Mouse (Mus musculus): ENCODE measurements around the gene Ccdc102a. TPM values are rescaled to one million over a fixed set of nuclear protein-coding genes. Genes with fewer than 3 reads are reported as not detected.
"Not testable (repeated sequence)": the region's sequence is repeated elsewhere in the genome, so short reads cannot be mapped to it uniquely, and the experiment has no call there.

The Ccdc102a gene
- polyA plus RNA-seq, 2 experiments: 52.9 to 60.7 TPM

DNA sequence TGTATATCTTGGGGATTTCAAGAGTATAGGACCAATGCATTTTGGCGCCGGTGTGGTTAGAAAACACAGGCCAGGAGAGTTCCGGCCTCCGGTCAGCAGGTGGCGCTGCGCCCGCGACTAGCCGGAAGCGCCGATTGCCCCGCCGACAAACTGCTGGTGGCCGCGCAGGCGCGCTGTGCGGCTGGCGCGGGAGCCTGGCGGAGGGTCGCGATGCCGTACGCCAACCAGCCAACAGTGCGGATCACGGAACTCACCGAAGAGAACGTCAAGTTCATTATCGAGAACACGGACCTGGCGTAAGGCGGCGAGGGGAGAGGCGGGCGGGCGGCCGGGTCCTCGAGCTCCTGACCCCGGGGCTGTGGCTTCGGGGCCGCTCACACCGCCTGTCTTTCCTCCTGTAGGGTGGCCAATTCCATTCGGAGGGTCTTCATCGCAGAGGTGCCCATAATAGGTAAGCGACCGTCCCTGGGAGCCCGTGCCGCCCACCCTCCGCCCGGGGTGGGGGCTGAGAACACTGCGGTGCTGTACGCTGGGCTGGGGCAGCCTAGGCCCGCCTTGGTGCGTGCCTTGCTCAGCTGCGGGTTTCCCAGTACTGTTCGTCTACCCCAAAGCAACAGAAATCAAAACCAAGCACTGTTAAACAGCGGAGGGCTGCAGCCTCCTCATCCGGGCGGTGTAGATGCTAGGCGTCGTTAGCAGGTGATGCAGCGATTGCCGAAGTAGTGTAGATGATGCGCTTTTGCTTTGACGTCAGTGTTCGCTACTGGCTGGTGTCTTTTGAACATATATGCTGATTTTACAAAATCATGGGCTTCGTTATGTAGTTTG, 60.3 kb downstream of the Ccdc102a start, which contains the start of gene Polr2c:
TSS of gene Polr2c (plus strand) at position 105 of the 828 bp plus-strand sequence.
- peak within 1 kb of the TSS; percentile 52; the same call in 1 of the 2 replicates for H3K27ac ChIP-seq (replicated peaks; ENCODE audit: low read depth, low read length)
- peak within 1 kb of the TSS; percentile 77 for H3K4me2 ChIP-seq (replicated peaks; ENCODE audit: low read depth, low read length, severe bottlenecking)
- WGBS: under 1% methylated on average over 68 of the region's 68 CpGs
- DNase-seq (ENCODE audit: low spot score) (peak; percentile 90), ATAC-seq (ENCODE audit: low FRiP score, low read depth) (peak; percentile 85)
- no peaks in the 10 kb centered on the region for H3K27me3 ChIP-seq (ENCODE audit: control insufficient read depth, insufficient read depth, low read length)
- peaks cover 48% of the 10 kb centered on the region for H3K36me3 ChIP-seq (ENCODE audit: control insufficient read depth, insufficient read depth, low read length)
- H3K4me1 ChIP-seq (ENCODE audit: control insufficient read depth, insufficient read depth, low read length): peaks cover 4% of the 10 kb centered on the region; the same call in 1 of the 2 replicates
- peak within 1 kb of the TSS; percentile 91 for H3K4me3 ChIP-seq (replicated peaks; ENCODE audit: low read length)
- TF ChIP-seq POLR2A (IDR thresholded peaks at IDR 0.05; ENCODE audit: borderline replicate concordance, extremely low read depth, insufficient read depth, insufficient read length): peak; percentile 78; the same call in 1 of the 2 replicates
- no peaks in the 10 kb centered on the region for H3K9me3 ChIP-seq (ENCODE audit: control insufficient read depth, low read length)
- H3K9ac ChIP-seq (ENCODE audit: low read depth, low read length, severe bottlenecking): peak within 1 kb of the TSS; percentile 91

DNA sequence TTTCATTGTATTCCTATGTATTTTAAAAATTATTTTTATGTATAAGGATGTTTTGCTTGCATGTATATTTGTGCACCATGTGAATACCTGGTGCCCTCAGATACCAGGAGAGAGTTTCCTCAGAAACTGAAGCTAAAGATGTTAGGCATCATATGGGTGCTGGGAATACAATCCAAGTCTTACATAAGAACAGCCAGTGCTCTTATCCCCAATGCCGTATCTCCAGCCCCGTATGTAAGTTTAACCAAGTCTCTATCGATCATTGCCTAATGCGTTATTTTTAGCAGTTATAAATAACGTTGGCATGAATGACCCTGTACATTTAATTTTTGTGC, 60.9 kb downstream of the Ccdc102a start:
- H3K27ac ChIP-seq (replicated peaks; ENCODE audit: low read depth, low read length): no peak overlapping the region
- no peak for DNase-seq (ENCODE audit: low spot score)
- H3K27me3 ChIP-seq (ENCODE audit: control insufficient read depth, insufficient read depth, low read length): no peaks in the 10 kb centered on the region
- ATAC-seq (ENCODE audit: low FRiP score, low read depth): 0 out of 2 replicates have a peak, but pooled peaks have one; percentile 4
- H3K9me3 ChIP-seq (ENCODE audit: control insufficient read depth, low read length): no peaks in the 10 kb centered on the region
- H3K4me2 ChIP-seq (replicated peaks; ENCODE audit: low read depth, low read length, severe bottlenecking): no peak overlapping the region
- peaks cover 4% of the 10 kb centered on the region; the same call in 1 of the 2 replicates for H3K4me1 ChIP-seq (ENCODE audit: control insufficient read depth, insufficient read depth, low read length)
- peaks cover 49% of the 10 kb centered on the region for H3K36me3 ChIP-seq (ENCODE audit: control insufficient read depth, insufficient read depth, low read length)
- peak overlapping the region; percentile 91 for H3K4me3 ChIP-seq (replicated peaks; ENCODE audit: low read length)
- no peak for TF ChIP-seq POLR2A (IDR thresholded peaks at IDR 0.05; ENCODE audit: borderline replicate concordance, extremely low read depth, insufficient read depth, insufficient read length)
- WGBS: 33% methylated on average over 5 of the region's 5 CpGs
- peak overlapping the region; percentile 91; the same call in 1 of the 2 replicates for H3K9ac ChIP-seq (ENCODE audit: low read depth, low read length, severe bottlenecking)

DNA sequence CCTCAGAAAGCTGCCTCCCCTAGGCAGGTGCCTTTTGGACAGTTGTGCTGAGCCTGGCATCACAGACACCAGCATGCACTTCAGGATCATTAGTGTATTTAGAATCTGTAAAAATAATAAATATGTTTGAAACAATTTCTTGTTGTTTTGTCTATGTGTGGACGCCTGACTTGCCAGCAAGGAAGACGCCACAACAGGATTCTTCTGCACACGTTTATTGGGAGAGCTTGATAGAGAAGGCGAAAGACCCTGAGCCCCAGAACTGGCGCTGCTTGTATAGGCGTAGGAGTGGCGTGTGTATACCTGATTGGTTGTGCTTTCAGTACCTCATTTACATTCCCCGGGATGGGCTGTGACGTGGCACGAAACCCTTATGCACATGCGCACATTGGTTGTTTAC, 63.1 kb downstream of the Ccdc102a start:
- not testable (repeated sequence) for ATAC-seq (ENCODE audit: low FRiP score, low read depth); H3K27me3 ChIP-seq (ENCODE audit: control insufficient read depth, insufficient read depth, low read length)
- WGBS: 90% methylated on average over 11 of the region's 11 CpGs

More for the DNA sequence above, 63.1 kb downstream of the Ccdc102a start:
- H3K4me1 ChIP-seq (ENCODE audit: control insufficient read depth, insufficient read depth, low read length); H3K27ac ChIP-seq (replicated peaks; ENCODE audit: low read depth, low read length); H3K4me3 ChIP-seq (replicated peaks; ENCODE audit: low read length); H3K9me3 ChIP-seq (ENCODE audit: control insufficient read depth, low read length); H3K9ac ChIP-seq (ENCODE audit: low read depth, low read length, severe bottlenecking); DNase-seq (ENCODE audit: low spot score); H3K4me2 ChIP-seq (replicated peaks; ENCODE audit: low read depth, low read length, severe bottlenecking): not testable (repeated sequence)
- peaks cover 53% of the 10 kb centered on the region for H3K36me3 ChIP-seq (ENCODE audit: control insufficient read depth, insufficient read depth, low read length)

Other genes starting within 250 kb of the Ccdc102a start
- gene Pllp, start 221.8 kb downstream of the Ccdc102a start, polyA plus RNA-seq (2012; rRNA removed): 1.6 and 2.1 TPM in 2 replicates
- gene Pllp, start 221.8 kb downstream of the Ccdc102a start, polyA plus RNA-seq (2014; fragmentation: Nextera tagmentation; extraction: Ambion mirVana): 0.95 and 3.6 TPM in 2 replicates
- not detected in 2 replicates for gene Ccl22, start 172.5 kb downstream of the Ccdc102a start, polyA plus RNA-seq (2012; rRNA removed)
- 0.14 TPM in 1 of 2 replicates, not detected in the other for gene Ccl22, start 172.5 kb downstream of the Ccdc102a start, polyA plus RNA-seq (2014; fragmentation: Nextera tagmentation; extraction: Ambion mirVana)
- gene Cx3cl1, start 146.1 kb downstream of the Ccdc102a start, polyA plus RNA-seq (2012; rRNA removed): 8.7 and 10.5 TPM in 2 replicates
- 8.3 and 8.6 TPM in 2 replicates for gene Cx3cl1, start 146.1 kb downstream of the Ccdc102a start, polyA plus RNA-seq (2014; fragmentation: Nextera tagmentation; extraction: Ambion mirVana)
- gene Ccl17, start 107.6 kb downstream of the Ccdc102a start, polyA plus RNA-seq (2012; rRNA removed): 0.45 TPM in 1 of 2 replicates, not detected in the other
- 0.67 TPM in 1 of 2 replicates, not detected in the other for gene Ccl17, start 107.6 kb downstream of the Ccdc102a start, polyA plus RNA-seq (2014; fragmentation: Nextera tagmentation; extraction: Ambion mirVana)
- 84.5 and 88.1 TPM in 2 replicates for gene Coq9, start 79.8 kb downstream of the Ccdc102a start, polyA plus RNA-seq (2012; rRNA removed)
- 72.4 and 86.0 TPM in 2 replicates for gene Coq9, start 79.8 kb downstream of the Ccdc102a start, polyA plus RNA-seq (2014; fragmentation: Nextera tagmentation; extraction: Ambion mirVana)
- gene Ciapin1, start 79.7 kb downstream of the Ccdc102a start, polyA plus RNA-seq (2012; rRNA removed): 55.0 and 55.2 TPM in 2 replicates
- 83.6 and 84.3 TPM in 2 replicates for gene Ciapin1, start 79.7 kb downstream of the Ccdc102a start, polyA plus RNA-seq (2014; fragmentation: Nextera tagmentation; extraction: Ambion mirVana)
- gene Polr2c, start 60.6 kb downstream of the Ccdc102a start, polyA plus RNA-seq (2012; rRNA removed): 129 and 135 TPM in 2 replicates
- gene Polr2c, start 60.6 kb downstream of the Ccdc102a start, polyA plus RNA-seq (2014; fragmentation: Nextera tagmentation; extraction: Ambion mirVana): 135 and 140 TPM in 2 replicates
- gene Dok4, start 41.8 kb downstream of the Ccdc102a start, polyA plus RNA-seq (2012; rRNA removed): 29.1 and 35.8 TPM in 2 replicates
- 23.3 and 26.9 TPM in 2 replicates for gene Dok4, start 41.8 kb downstream of the Ccdc102a start, polyA plus RNA-seq (2014; fragmentation: Nextera tagmentation; extraction: Ambion mirVana)
- 0.45 and 0.90 TPM in 2 replicates for gene Adgrg5, start 5.6 kb upstream of the Ccdc102a start, polyA plus RNA-seq (2012; rRNA removed)
- gene Adgrg5, start 5.6 kb upstream of the Ccdc102a start, polyA plus RNA-seq (2014; fragmentation: Nextera tagmentation; extraction: Ambion mirVana): 0.23 and 0.33 TPM in 2 replicates
- 25.6 and 35.2 TPM in 2 replicates for gene Adgrg1, start 56.7 kb upstream of the Ccdc102a start, polyA plus RNA-seq (2012; rRNA removed)
- gene Adgrg1, start 56.7 kb upstream of the Ccdc102a start, polyA plus RNA-seq (2014; fragmentation: Nextera tagmentation; extraction: Ambion mirVana): 17.6 and 20.4 TPM in 2 replicates
- 6.7 and 8.0 TPM in 2 replicates for gene Adgrg3, start 99.6 kb upstream of the Ccdc102a start, polyA plus RNA-seq (2012; rRNA removed)
- gene Adgrg3, start 99.6 kb upstream of the Ccdc102a start, polyA plus RNA-seq (2014; fragmentation: Nextera tagmentation; extraction: Ambion mirVana): 3.3 and 4.3 TPM in 2 replicates
- 0.10 and 0.12 TPM in 2 replicates for gene Drc7, start 137.0 kb upstream of the Ccdc102a start, polyA plus RNA-seq (2012; rRNA removed)
- 0.26 TPM in 1 of 2 replicates, not detected in the other for gene Drc7, start 137.0 kb upstream of the Ccdc102a start, polyA plus RNA-seq (2014; fragmentation: Nextera tagmentation; extraction: Ambion mirVana)
- 31.6 and 39.4 TPM in 2 replicates for gene Katnb1, start 163.1 kb upstream of the Ccdc102a start, polyA plus RNA-seq (2012; rRNA removed)
- gene Katnb1, start 163.1 kb upstream of the Ccdc102a start, polyA plus RNA-seq (2014; fragmentation: Nextera tagmentation; extraction: Ambion mirVana): 21.4 and 21.6 TPM in 2 replicates

Measured in limb, embryonic 14.5 days (tissue).